Mouse (Mus musculus): ENCODE data around the gene Wnt5b. TPM values are rescaled to one million over a fixed set of nuclear protein-coding genes. Genes with fewer than 3 reads are reported as not detected.

The Wnt5b gene
- total RNA-seq, 2 experiments from 2014 or later: 2.0 TPM

DNA sequence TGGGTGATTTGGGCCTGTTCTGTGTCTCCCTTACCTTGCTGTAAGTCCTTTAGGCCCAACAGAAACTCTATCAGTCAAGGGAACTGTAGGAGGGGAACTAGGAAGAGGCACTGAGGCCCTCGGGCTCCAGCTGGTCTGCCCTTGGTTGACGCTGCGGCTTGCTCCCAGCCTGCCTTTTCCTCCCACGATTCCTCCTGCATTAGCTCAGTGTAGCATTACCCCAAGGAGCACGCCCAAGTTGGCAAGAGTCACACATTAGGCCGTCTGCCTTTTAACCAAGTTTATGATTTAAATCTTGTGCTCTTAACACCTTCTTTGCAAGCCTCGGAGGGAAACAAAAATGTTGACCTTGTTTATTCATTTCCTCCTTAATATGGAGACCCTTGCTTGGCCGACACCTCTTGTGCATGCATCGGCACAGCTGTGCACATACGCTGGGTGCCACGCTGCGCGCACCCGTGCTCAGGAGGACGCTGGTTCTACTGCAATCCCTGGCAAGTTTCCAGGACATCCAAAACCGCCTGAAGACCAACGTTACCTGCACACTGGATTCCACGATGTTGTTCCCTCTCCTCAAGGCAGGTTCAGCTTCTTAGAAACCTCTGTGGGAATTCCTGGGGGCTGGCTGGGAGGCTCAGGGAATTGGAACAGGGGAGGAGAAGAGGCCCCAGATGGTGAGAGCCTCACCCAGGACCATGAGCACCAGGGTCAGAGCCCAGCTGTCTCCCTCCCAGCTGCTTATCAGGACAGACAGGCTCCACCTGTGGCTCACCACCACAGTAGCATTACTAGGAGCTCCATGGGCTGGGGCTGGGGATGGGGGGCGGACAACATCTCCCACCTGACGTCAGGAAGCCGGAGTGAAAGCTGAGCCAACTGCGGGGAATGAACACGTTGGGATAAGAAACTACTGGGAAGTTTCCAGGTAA, 21.6 kb upstream of the Wnt5b start:
- H3K27ac ChIP-seq: no peak overlapping the region
- no peak for TF ChIP-seq CTCF (conservative IDR thresholded peaks at IDR 0.05)
- H3K4me3 ChIP-seq: no peak overlapping the region
- no peak for DNase-seq (ENCODE audit: low spot score in 2 of 2)

DNA sequence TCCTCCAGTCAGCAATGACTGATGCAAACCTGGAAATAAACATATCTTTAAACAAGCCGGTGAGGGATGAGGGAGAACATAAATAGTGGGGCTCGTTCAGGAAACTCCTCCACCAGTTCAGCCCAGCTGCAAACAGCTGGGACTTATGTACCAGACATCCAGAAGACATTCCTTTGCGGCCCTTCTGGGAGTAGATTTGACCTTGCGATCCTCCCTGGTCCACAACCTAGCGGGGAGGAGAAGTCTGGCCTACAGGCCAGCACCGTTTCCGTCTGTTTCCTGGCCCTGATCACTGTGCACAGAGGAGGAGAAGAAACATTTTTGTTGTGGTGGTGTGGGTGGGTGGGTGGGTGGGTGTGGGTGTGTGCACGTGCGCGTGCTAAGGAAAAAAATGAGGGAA, 18.4 kb upstream of the Wnt5b start:
- no peak overlapping the region for H3K4me3 ChIP-seq
- no peak for TF ChIP-seq CTCF (conservative IDR thresholded peaks at IDR 0.05)
- no peak overlapping the region for H3K27ac ChIP-seq
- DNase-seq (ENCODE audit: low spot score in 2 of 2): no peak

DNA sequence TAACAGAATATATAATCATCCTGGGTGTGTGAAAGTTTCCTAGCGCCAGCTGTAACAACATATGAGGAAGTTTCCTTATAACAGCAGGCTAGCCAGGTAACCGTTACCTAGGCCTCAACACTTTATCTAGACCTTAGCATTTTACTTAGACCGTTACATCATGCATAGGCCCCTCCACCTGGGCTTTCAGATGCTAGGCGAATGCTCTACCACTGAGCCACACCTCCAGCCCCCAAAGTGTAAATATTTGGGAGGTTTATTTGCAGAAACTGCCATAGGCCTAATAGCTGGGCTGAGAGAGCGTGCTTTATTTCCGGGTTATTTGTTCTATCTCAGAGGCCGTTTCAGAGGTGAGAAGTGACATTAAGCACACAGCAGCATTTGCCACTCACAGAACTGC, 14.7 kb upstream of the Wnt5b start:
- no peak overlapping the region for H3K4me3 ChIP-seq
- no peak for DNase-seq (ENCODE audit: low spot score in 2 of 2)
- no peak for TF ChIP-seq CTCF (conservative IDR thresholded peaks at IDR 0.05)
- H3K27ac ChIP-seq: no peak overlapping the region

DNA sequence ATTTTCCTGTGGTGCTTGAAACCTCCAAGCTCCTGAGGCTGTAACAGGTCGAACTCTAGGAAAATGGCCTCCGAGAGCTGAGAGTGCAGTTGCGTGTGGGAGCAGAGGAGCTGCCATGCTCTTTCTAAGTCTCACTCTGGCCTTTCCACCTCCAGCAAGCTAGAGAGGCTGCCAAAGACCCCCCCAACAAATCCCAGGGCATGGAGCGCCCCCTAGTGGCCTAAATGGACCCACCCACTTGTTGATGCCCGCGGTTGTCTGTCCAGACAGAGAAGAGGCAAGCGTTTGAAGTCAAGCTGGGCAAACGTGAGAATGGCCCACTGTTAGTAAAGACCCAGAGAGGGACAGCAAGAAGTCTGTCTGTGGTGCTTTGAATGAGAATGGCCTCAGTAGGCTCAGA, 10.3 kb upstream of the Wnt5b start:
- no peak for DNase-seq (ENCODE audit: low spot score in 2 of 2)
- TF ChIP-seq CTCF (conservative IDR thresholded peaks at IDR 0.05): peak; percentile 52
- no peak overlapping the region for H3K4me3 ChIP-seq
- H3K27ac ChIP-seq: no peak overlapping the region

DNA sequence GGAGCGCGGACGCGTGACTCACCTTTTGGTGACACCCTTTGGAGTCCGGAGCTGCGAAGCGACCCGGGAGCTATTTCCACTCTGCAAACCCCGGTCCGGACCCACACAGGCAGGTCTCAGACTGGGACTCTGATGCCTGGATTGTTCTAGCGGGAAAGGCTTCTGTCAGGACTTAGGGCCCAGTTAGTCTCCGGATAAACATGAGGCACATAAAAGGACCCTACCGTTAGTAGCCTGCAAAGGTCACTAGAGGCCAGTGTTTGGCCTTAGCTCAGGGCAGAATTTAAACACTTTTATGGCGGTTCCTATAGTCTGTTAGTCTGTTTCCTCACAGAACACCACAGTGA, 344 bp upstream of the Wnt5b start:
- TF ChIP-seq CTCF (conservative IDR thresholded peaks at IDR 0.05): peak; percentile 47
- no peak for DNase-seq (ENCODE audit: low spot score in 2 of 2)
- Histone ChIP-seq H3K4me3 (peak overlapping the region; percentile 57), H3K27ac (no peak overlapping the region)

DNA sequence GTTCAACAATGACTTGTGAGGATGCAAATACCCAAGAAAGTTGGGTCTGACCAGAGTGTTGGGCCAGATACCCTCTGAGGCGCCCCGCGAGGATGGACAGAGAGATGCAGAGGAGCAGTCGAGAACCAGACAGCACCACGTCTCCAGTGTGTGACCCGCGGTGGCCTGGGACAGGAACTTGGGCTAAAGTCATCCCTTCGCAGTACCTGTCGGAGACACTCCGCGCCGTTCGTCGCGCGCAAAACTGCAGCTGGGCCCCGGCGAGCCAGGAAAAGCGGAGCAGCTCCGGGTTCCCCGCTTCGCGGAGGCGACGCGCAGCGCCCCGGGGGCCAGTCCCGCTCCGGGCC, 718 bp downstream of the Wnt5b start:
- Histone ChIP-seq H3K4me3 (peak overlapping the region; percentile 57), H3K27ac (no peak overlapping the region)
- DNase-seq (ENCODE audit: low spot score in 2 of 2): no peak
- no peak for TF ChIP-seq CTCF (conservative IDR thresholded peaks at IDR 0.05)

DNA sequence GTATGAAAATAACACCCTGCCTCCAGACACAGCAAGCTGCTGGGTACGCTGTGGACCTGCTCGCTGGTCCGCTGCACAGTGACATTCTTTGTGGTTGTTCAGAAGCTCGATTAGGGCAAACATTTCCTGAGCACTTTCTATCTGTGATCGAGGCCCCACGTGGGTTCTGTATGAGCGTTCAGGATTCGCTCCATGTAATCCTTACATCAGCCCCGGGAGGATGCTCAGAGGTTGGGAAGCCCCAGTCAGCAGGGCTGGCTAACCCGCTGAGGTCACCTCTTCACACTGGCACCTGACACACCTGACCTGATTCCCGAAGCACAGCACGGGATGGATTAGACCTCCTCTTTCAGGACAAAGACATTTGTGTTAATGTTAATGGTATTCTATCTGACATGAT, 8.3 kb downstream of the Wnt5b start:
- no peak overlapping the region for H3K4me3 ChIP-seq

DNA sequence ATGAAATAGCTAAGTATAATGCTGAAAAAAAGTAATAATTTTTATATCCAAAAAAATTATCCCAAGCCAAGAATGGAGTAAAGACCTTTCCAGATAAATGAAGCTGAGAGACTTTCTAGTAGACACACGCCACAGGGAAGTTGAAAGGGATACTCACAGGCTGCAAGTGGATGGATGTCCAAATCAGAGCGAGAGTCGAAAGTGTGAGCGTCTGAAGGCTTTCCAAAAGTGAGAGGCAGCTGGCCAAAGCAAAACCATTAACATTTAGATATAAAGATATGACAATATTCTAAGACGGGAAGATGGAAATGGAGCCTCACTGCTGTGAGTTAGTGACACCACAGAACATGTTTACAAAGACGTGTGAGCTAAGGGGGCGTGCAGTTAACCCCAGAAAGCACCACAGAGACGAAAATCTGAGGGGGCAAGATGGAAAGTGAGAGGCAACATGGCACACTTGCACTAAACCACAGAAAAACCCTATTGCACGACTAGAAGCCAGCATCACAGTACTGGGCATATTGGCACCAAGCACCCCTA, 10.9 kb downstream of the Wnt5b start:
- Histone ChIP-seq H3K4me3 (no peak overlapping the region), H3K27ac (no peak overlapping the region)
- DNase-seq (ENCODE audit: low spot score in 2 of 2): no peak
- no peak for TF ChIP-seq CTCF (conservative IDR thresholded peaks at IDR 0.05)

More for the DNA sequence above, 8.3 kb downstream of the Wnt5b start:
- no peak overlapping the region for H3K27ac ChIP-seq
- DNase-seq (ENCODE audit: low spot score in 2 of 2): no peak
- TF ChIP-seq CTCF (conservative IDR thresholded peaks at IDR 0.05): no peak

DNA sequence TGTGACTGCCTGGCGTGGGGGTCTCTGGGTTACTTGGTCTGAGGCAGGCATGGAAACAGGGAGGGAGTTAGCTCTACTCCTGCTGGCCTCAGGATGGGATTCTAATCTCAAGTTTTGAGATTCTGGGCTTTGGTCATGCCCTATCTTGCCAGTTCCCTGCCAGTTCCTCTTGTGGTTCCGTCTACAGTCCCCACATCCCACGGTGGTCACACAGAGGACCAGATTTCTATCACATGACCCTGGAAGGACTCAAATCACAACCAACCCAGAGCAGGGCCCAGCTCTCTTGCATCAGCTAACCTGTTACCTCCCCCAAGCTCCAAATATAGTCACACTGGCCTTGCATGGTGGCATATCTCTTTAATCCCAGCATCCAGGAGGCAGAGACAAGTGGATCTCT, 14.5 kb downstream of the Wnt5b start:
- TF ChIP-seq CTCF (conservative IDR thresholded peaks at IDR 0.05): no peak
- no peak for DNase-seq (ENCODE audit: low spot score in 2 of 2)
- Histone ChIP-seq H3K27ac (no peak overlapping the region), H3K4me3 (no peak overlapping the region)

DNA sequence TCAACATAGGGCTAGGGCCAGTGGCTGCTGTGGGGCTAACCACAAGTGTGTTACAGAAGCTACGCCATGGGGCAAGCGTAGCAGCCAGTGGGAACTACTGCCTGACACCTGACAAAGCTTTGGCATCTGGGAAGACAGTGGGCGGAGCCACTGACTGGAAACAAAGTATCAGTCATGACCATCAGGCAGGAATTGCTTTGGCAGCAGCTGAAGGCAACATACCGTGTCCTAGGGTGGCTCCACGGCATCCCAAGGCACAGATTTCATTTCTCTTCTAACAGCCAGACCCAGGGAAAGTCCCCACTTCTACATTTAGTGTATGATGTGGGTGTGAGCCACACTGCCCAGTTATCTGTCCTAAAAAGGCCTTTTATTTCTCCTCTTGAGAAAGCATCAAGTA, 17.6 kb downstream of the Wnt5b start:
- DNase-seq (ENCODE audit: low spot score in 2 of 2): no peak
- no peak for TF ChIP-seq CTCF (conservative IDR thresholded peaks at IDR 0.05)
- H3K4me3 ChIP-seq: no peak overlapping the region

DNA sequence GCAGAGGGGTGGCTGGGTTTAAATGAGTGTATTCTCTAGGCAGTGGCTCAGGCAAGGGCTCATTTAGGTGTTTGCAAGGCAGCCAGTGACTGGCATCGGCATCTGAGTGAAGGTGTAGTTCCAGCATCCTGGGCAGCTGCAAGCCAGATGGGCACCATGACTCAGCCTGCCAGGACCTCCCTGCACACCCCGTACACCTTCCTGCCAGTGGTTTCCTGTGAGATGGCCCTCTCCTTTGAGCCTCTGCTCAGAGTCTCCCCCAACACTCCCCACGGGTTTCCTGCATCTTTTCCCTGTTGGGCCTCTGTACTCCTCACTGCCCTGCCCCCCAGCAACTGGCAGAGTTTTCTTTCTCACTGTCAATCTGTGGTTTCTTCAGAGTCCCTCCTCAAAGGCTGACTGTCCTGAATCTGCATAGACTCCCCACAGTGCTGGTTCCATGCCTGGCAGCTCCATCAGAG, 22.2 kb downstream of the Wnt5b start:
- no peak overlapping the region for H3K27ac ChIP-seq
- no peak overlapping the region for H3K4me3 ChIP-seq
- TF ChIP-seq CTCF (conservative IDR thresholded peaks at IDR 0.05): no peak
- peak in 1 of 2 experiments; percentile 13 for DNase-seq (ENCODE audit: low spot score in 2 of 2)

More for the DNA sequence above, 17.6 kb downstream of the Wnt5b start:
- no peak overlapping the region for H3K27ac ChIP-seq

DNA sequence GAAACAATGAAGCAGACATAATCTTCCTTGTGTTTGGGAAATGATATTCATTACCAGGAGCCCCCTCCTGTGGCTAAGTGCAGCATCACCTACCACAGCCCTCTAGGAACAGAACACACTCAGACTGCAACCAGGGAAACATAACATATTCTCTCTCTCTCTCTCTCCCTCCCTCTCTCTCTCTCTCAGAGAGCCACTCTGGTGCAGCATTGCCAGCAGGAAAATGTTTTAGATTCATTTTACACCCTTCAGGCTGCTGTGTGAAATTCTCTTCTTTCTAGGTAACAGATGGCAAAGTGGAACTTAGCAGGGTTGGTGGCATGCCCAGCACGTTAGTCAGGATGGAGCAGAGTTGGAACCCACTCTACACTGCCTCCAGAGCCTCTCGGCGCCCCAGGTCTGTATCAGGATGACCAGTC, 22.7 kb downstream of the Wnt5b start:
- no peak overlapping the region for H3K4me3 ChIP-seq
- DNase-seq (ENCODE audit: low spot score in 2 of 2): peak; percentile 18 to 64
- TF ChIP-seq CTCF (conservative IDR thresholded peaks at IDR 0.05): peak; percentile 67
- no peak overlapping the region for H3K27ac ChIP-seq

DNA sequence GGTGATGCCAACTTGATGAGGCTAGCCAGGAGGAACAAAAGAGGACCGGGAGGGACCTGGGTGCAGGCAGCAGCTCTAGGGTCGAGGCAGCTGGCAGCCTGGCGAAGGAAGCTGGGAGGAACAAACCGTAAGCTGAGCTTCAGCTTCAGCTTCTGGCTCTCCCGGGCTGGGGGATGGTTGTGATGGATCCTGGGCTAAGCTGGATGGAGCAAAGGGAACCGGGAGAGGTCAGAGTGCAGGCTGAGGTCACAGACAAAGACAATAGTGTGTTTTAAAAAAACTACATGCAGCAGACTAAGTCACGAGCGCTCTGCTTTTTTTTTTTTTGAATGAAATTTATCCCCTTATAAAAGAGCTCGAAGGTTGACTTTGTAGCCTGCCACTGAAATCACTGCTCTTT, 23.4 kb downstream of the Wnt5b start:
- no peak for TF ChIP-seq CTCF (conservative IDR thresholded peaks at IDR 0.05)
- H3K4me3 ChIP-seq: no peak overlapping the region
- DNase-seq (ENCODE audit: low spot score in 2 of 2): no peak
- no peak overlapping the region for H3K27ac ChIP-seq

DNA sequence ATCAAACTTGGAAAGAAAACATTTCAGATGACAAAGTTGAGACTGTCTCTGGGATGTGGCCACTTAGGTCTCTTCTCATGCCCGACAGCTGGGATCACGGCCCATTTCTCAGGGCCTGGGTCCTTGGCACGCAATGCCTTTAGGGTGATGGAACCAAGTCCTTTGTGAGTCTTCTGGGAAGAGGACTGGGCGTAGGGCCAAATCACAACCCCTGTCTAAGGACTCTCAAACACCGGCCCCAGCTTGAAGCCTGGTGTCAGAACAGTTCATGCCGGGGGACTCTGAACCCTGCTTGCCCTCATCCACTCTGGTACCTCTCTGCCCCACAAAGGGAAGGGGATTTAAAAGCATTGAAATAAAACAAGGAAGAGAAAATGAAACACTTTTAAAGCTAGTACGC, 30.1 kb downstream of the Wnt5b start:
- no peak overlapping the region for H3K27ac ChIP-seq
- no peak for DNase-seq (ENCODE audit: low spot score in 2 of 2)
- no peak for TF ChIP-seq CTCF (conservative IDR thresholded peaks at IDR 0.05)
- H3K4me3 ChIP-seq: no peak overlapping the region
